Mouse (Mus musculus): Measurements from ENCODE around the gene Chil1.

Gene Chil1

DNA sequence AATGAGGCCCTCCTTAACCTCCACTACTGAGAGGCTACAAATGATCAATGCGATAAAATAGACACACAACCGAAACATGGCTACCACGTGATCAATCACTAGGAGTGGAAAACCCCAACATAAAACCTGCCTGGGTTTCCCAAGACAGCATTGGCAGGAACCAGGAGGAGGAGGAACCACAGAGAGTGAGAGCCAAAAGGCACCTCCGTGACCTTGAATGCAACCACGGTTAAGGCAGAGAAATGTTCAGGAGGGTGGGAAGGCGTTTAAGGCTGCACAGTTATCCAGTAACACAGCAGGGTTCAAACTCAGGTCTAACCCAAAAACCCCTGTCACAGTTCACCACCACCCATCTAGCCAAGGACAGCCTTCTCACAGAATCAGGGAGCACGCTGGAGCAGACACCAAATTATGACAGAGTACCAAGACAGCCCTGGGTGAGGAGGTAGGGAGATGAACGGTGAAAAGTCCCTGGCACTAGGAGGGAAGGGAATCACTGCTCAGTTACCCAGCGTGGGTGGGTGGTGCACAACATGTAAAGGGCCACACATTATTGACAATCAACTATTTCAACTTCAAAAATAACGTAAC lies 48.8 kb downstream of the Chil1 start:
- DNase-seq (ENCODE audit: low spot score) = no peak

DNA sequence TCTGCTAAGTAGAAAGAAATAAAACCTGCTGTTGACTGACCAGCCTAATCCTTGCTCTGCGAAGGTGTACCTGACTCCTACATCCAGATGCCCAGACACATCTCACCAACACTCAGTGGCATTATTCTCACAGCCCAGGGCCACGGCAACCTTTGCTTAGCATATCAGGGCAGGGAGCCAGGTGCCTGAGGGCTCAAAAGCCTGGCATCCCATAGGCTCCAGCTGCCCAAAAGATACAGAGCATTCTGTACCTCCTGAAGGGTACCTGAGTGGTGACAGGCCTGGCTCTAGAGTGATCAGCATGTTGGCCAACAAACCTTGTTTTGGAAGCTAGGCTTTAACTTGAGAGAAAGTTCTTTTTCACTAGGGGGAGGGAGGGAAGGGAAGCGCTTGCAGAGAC lies 49.3 kb downstream of the Chil1 start:
- DNase-seq (ENCODE audit: low spot score) = no peak

DNA sequence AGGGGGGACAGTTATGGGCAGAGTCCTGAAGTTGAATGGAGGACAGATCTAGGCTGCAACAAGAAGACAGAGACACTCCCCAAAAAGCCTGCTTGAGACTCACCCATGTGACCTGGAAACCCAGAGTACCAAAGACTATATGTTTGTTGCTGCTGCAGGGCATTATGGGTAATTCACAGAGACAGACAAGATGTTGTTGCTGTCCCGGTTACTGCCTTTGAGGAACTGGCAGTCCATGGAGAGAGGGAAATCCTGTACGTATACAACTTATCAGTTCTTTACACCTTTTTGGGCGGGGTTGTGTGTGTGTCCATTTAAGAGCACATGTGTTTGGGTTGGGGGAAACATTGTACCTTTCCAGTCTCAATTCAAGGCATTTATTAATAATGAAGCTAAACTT lies 49.7 kb downstream of the Chil1 start:
- no peak for DNase-seq (ENCODE audit: low spot score)

DNA sequence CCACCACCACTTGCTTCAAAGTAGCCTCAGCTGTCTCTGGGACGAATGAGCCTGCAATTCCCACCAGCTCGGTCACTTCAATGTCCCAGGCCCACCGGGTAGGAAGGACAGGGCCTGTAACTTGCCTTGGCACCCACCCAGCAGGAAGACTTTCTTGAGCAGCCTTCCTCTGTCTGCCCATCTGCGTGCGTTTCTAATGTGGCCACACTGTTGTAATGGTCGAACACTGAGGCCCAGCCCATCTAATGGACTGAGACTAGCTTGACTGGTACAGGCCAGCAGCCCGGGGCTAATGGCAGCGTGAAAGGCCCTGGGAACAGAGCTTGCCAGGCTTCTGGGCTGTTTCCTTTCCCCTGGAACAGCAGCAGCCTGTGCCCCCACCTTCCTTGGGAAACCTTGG lies 50.4 kb downstream of the Chil1 start:
- no peak for DNase-seq (ENCODE audit: low spot score)

DNA sequence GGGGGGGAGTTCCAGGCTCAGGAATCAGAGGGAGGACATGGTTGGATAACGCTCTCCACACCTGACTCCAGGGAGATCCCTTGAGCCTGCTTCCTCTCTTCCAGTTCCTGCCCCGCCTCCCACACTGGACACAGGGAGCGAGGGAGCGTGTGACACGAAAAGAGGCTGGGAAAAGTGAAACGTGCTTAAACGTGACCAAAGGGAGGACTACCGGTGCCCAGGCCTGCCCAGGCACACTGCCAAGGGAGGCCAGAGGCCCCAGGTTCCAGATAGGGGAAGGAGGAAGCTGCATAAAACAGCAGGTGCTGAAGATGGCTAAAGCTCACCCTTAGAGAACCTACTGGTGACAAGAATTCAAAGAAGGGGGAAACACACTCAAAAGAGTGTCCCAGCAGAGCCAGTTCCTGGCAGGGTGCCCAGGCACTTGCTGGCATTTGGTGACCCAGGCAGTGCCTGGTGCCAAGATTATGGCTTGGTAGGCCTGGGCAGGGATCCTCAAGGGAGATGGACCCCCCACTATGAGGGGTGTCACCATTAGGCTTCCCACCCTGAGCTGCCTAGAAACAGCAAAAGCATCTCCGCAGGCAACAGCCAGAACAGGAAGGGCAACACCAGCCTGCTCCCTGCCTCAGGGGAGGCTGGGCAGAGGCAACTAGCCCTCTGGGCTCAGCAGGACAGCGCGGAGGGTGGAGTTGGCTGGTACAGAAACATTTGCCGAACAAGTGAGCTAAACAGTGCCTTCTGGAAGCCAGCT lies 51.0 kb downstream of the Chil1 start:
- peak; percentile 79 for DNase-seq (ENCODE audit: low spot score)

DNA sequence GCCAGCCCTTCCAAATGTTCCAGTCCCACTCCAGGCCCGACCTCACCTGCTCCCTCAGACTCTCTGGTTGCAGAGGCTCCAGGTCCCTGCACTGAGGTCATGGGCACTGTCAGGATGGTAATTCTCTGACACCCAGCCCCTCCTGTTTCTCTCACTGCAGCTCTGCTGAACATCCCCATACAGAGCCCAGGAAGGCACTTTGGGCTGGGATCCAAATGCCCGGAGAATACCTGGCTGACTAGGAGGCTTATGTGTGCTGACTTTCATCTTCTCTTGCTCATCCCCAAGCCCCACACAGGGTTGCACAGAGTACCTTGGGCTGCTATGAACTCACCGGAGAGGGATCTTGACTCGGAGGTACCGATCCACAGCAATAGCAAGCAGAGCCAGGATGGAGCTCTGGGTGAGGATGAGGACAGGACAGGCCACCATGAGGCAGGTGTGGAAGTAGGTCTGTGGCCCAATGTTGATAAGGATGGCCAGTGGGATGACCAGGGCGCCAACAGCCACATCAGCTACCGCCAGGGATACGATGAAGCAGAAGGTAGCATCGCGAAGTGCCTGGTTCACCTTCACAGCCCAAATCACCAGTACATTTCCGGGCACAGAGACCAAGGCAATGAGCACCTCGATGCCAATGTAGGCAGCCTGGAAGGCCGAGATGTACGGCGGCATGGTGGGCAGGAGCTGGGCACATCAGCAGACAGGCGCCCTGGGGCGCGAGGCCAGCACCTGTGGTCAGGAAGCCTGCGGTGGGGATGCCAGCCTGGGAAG lies 51.9 kb downstream of the Chil1 start:
- no peak for DNase-seq (ENCODE audit: low spot score)

DNA sequence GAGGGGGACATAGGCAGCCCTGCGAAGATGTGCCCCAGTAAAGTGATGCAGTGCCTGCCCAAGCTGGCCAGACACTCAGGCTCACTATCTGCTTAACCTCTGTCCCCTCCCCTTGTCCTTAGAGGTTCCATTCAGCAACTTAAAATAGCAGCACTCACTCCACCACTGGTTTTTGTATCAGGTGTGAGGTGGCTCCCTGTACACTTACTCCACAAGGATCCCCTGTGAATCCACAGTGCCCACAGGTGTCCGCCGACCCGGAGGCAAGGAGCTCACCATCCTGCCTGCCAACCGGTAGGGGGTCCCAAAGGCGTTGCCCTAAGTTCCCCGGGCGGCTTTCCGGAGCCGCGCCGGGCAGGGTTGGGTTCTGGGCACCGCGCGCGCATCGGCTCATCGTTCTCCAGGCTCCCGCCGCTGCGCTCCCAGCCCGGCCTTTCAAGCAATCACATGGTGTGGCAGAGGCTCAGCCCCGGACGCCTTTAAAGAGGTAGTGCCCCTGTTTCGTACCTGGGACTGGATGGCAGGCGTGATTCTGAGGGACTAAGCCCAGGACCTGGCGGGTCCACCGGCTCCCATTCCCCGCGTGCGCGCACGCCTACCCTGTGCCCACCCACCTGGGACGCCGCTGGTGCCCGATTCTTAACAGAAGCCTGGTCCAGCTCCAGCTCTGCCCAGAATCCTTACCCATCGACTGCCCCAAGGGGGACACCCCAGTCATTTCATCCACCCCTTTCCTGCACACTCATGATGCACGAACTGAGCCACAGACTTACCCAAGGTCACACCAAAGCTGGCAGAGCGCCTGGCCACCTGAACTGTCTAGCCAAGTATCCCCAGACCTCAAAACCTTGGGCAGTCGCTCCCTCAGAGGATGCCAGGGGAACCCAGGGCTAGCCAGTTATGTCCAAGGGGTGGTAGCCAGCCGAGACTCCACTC lies 52.7 kb downstream of the Chil1 start:
- peak; percentile 75 for DNase-seq (ENCODE audit: low spot score)

DNA sequence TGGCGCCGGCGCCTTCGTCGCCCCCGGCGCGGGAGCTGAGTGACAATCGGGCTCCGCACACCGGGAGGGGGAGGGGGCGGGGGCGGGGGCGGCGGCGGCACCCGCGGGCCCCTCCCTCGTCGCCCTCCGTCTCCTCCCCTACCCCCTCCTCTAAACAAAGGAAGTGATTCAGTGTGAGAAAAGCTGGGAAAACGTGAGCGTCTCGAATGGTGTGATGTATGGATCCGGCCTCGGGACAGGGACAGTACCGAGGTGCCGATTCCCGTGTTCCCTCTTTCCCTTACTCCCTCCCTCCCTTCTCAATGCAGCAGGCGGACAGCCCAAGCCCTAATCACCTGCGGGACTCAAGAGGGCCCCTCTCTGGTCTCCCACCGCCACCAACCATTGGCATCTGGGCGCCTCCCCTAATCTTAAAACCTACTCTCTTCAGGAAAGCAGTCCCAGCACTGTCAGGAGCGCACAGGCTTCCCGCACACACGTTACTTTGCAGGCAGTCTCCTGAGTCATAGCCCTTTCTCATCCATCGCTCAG lies 53.5 kb downstream of the Chil1 start, which contains the start of gene Adora1:
TSS of gene Adora1 (minus strand) at position 41 of the 531 bp plus-strand sequence.
- peak; percentile 49 for DNase-seq (ENCODE audit: low spot score)

DNA sequence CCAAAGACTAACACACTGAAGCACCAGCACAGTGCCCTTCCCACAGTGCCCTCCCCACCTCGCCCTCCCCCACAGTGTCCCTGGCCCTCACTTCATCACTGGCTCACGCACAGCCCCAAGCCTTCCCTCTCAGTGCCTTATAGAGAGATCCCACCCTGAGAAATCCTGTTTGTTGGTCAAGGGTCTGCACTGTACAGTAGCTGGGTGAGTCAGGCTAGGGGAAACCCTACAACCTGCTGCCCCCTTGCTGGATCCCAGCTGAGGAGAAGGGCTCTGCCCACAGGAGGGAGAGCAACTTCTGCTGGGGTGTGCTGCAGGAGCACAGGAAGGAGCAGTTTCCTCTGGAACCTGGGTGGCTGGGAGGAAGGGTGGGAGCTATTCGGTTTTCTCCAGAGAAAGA lies 54.2 kb downstream of the Chil1 start:
- DNase-seq (ENCODE audit: low spot score) = peak; percentile 53

DNA sequence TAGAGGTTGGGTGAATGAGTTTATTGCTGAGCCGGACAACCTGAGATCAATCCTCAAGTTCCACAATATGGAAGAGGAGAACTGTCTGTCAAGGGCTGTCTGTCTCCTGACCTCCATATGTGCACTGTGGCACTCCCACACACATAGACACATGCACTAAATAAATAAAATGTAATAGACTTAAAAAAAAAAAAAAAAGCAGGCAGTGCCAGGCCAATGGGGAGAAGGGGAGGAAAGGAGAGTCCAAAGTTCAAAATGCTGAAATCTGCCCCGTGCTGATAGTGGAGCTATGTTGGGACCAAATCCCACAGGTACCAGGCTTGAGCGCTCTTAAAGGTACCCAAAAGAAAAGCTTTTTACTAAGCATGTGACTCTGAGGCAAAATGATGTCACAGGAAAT lies 55.5 kb downstream of the Chil1 start:
- no peak for DNase-seq (ENCODE audit: low spot score)

Measured in testis, postnatal 10 days (tissue).